Mouse (Mus musculus) midbrain, embryonic 13.5 days (tissue): ENCODE measurements around the gene Steap4. TPM values are rescaled to one million over a fixed set of nuclear protein-coding genes. Genes with fewer than 3 reads are reported as not detected.
"Not testable (repeated sequence)": the region's sequence is repeated elsewhere in the genome, so short reads cannot be mapped to it uniquely, and the experiment has no call there.

Experiments used
- ATAC-seq: fragments of 200-750 bp; cut with Nextera tagmentation; 2 replicates; pipeline ENCODE4 v1.8.0; 2017; ENCODE audit warnings: mild to moderate bottlenecking, moderate TSS enrichment, moderate library complexity
- H3K27ac ChIP-seq: fragments of 300-500 bp; sonication (generic); 2 replicates; pipeline ENCODE4 v1.5.1; 2015; ENCODE audit warnings: inconsistent platforms, mild to moderate bottlenecking, moderate library complexity
- H3K27me3 ChIP-seq: fragments of 300-500 bp; sonication (generic); 2 replicates; pipeline ENCODE4 v1.6.1; 2015; ENCODE audit warnings: mild to moderate bottlenecking, inconsistent platforms
- H3K36me3 ChIP-seq: fragments of 300-500 bp; sonication (generic); 2 replicates; pipeline ENCODE4 v1.6.1; 2015; ENCODE audit warnings: mild to moderate bottlenecking, inconsistent platforms
- H3K4me1 ChIP-seq: fragments of 300-500 bp; sonication (generic); replicated peaks from 2 replicates; pipeline ENCODE4 v1.6.1; 2015; ENCODE audit warnings: inconsistent platforms
- H3K4me2 ChIP-seq: fragments of 300-500 bp; sonication (generic); replicated peaks from 2 replicates; pipeline ENCODE4 v1.6.1; 2015; ENCODE audit warnings: moderate library complexity, mild to moderate bottlenecking, inconsistent platforms
- H3K4me3 ChIP-seq: fragments of 300-500 bp; sonication (generic); replicated peaks from 2 replicates; pipeline ENCODE4 v1.5.1; 2015; ENCODE audit warnings: mild to moderate bottlenecking, inconsistent platforms
- H3K9ac ChIP-seq: fragments of 300-500 bp; sonication (generic); replicated peaks from 2 replicates; pipeline ENCODE4 v1.6.1; 2015; ENCODE audit warnings: mild to moderate bottlenecking, inconsistent platforms
- H3K9me3 ChIP-seq: fragments of 300-500 bp; sonication (generic); 2 replicates; pipeline ENCODE4 v1.6.1; 2016; ENCODE audit warnings: mild to moderate bottlenecking, inconsistent platforms
- WGBS: fragments of 180-500 bp; shearing (Covaris S2); methylation state at CpG from one replicate; pipeline ENCODE4 v1.1.7; 2015; 5-methylcytosine and 5-hydroxymethylcytosine counted together
- polyA plus RNA-seq: library from polyadenylated mRNA; unstranded; fragments of >200 nt; fragmentation: Nextera tagmentation; extraction: Ambion mirVana; gene quantifications from 2 replicates; pipeline ENCODE4 v1.2.1, GENCODE M21; 2015

Gene Steap4
- polyA plus RNA-seq: 0.17 TPM in 1 of 2 replicates, not detected in the other

DNA sequence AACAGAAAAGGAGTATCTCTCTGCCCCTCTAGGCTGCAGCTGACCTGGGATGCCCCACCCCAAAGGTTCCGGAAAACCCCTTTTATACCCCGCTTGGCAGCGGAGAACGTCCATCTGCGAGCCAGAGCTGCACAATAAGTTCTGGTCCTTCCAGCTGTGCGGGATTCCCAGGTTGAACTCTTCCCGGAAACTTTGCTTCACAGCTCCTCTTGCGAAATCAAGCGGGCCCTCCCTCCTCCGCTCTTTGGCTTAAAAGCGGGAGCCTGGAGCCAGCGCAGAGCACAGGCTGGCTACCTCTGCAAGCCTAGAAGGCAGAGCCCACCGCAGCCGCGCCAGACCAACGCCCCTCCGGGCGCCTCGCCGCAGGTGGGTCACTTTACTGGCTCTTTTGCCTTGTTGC lies at the start of gene Steap4:
TSS of gene Steap4 (plus strand) at position 282 of the 400 bp plus-strand sequence.
- WGBS: 7% methylated on average over 20 of the region's 20 CpGs
- H3K27me3 ChIP-seq: no peaks in the 10 kb centered on the region
- no peak within 1 kb of the TSS for H3K27ac ChIP-seq
- H3K9ac ChIP-seq: peak within 1 kb of the TSS; percentile 49; the same call in 1 of the 2 replicates
- H3K4me1 ChIP-seq: peaks cover 7% of the 10 kb centered on the region
- no peaks in the 10 kb centered on the region for H3K9me3 ChIP-seq
- H3K36me3 ChIP-seq: no peaks in the 10 kb centered on the region
- 0 out of 2 replicates have a peak, but pooled peaks have one; percentile 30 for ATAC-seq
- peak within 1 kb of the TSS; percentile 55 for H3K4me2 ChIP-seq
- H3K4me3 ChIP-seq: peak within 1 kb of the TSS; percentile 27

DNA sequence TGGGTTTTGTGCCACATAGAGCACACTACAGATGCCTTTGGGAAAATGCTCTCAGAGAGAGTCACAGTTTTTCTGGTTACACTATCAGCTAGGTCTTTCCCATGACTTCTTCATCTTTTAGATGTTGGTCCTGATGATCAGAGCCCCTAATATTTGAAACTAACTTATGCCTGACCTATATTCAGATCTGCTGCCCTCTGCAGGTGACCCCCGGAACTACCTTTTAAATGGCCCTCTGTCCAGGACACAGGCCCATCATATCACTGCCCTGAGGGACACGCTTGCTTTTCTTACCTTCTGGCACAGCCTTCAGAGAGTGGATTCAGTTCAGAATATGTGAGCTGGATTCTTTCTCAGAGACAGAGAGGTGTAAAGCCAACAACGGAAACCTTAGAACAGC lies 48.3 kb upstream of the Steap4 start:
- no peak overlapping the region for H3K4me2 ChIP-seq
- no peak overlapping the region for H3K9ac ChIP-seq
- no peaks in the 10 kb centered on the region for H3K4me1 ChIP-seq
- ATAC-seq: no peak
- no peak overlapping the region for H3K27ac ChIP-seq
- WGBS: 73% methylated on average over 3 of the region's 3 CpGs
- no peaks in the 10 kb centered on the region for H3K27me3 ChIP-seq
- no peaks in the 10 kb centered on the region for H3K9me3 ChIP-seq
- H3K4me3 ChIP-seq: no peak overlapping the region
- no peaks in the 10 kb centered on the region for H3K36me3 ChIP-seq

DNA sequence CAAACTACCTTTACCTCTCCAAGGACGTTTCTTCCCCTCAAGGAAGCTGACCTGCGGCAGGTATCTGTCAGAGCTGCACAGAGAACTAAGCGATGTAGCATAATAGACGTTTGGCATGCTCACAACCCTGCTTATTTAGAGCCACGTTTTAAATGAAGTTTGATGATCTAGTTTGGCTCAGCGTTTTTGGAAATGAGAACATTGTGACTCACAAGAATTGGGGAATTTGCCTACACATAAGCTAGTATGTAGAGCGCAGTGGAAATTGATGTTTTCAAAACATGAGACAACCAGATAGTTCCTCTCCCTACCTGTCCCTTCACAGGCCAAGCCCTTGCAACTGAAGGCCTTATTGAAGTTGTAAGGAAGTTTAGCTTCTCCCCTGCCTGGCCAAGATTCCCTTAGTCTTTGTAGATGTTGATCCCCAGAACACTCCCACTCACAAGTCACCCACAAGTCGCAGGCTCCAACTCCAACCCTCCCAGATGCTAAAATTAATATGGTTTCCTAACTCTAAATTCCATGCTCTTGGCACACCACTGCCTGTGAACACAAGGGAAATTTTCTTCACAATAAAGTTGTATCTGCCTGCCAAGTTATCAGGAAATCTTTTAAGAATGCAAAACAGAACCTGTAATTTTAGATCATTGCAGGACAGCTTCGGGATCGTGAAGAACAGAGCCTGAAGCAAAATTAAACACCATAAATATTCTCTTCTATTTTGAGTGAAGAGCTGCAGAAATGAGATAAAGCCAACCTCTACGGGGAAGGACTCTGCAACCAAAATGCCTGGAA lies 42.6 kb upstream of the Steap4 start:
- Histone ChIP-seq H3K27ac (no peak overlapping the region), H3K27me3 (no peaks in the 10 kb centered on the region), H3K9me3 (no peaks in the 10 kb centered on the region), H3K4me1 (no peaks in the 10 kb centered on the region), H3K4me2 (no peak overlapping the region), H3K9ac (no peak overlapping the region), H3K36me3 (no peaks in the 10 kb centered on the region), H3K4me3 (no peak overlapping the region)
- ATAC-seq: no peak
- 86% methylated on average over 11 of the region's 11 CpGs for WGBS

DNA sequence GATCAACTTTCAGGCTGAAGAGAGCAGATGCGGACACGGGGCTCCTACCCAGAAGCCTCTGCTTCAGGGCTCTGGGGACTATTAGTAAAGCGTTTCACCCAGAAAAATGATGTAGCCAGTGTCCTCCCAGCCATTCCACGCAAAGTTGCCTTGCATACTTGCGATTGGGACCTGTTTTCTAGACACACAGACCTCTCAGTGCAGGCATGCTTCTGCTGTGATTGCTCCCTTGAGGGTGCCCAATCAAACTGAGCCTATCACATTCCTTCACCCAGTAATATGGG lies 42.0 kb upstream of the Steap4 start:
- Histone ChIP-seq H3K9ac (no peak overlapping the region), H3K4me2 (no peak overlapping the region), H3K4me3 (no peak overlapping the region), H3K9me3 (no peaks in the 10 kb centered on the region), H3K36me3 (no peaks in the 10 kb centered on the region), H3K27me3 (no peaks in the 10 kb centered on the region), H3K27ac (no peak overlapping the region), H3K4me1 (no peaks in the 10 kb centered on the region)
- no peak for ATAC-seq
- WGBS: 96% methylated on average over 5 of the region's 5 CpGs

DNA sequence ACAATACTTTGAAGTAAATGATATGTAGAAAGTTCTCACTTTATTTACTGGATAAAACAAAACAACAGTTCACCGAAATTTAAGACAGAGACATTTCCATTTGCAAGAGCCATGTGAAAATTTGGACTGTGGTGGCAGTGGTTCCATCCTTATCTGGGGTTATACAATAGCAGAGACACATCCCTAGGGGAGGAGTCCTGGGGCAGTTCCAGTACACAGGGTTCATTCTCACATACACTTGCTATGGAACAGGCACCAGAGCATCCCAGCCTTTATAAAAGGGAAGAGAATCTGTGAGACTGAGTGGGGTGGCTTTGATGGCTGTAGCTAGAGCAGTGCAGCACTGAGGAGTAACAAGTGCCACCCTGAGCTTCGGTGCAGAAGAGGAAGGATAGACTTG lies 40.6 kb upstream of the Steap4 start:
- Histone ChIP-seq H3K27ac (no peak overlapping the region), H3K4me2 (no peak overlapping the region), H3K4me1 (no peaks in the 10 kb centered on the region), H3K27me3 (no peaks in the 10 kb centered on the region), H3K9ac (no peak overlapping the region), H3K4me3 (no peak overlapping the region), H3K9me3 (no peaks in the 10 kb centered on the region), H3K36me3 (no peaks in the 10 kb centered on the region)
- no peak for ATAC-seq
- WGBS: 89% methylated on average over 2 of the region's 2 CpGs

DNA sequence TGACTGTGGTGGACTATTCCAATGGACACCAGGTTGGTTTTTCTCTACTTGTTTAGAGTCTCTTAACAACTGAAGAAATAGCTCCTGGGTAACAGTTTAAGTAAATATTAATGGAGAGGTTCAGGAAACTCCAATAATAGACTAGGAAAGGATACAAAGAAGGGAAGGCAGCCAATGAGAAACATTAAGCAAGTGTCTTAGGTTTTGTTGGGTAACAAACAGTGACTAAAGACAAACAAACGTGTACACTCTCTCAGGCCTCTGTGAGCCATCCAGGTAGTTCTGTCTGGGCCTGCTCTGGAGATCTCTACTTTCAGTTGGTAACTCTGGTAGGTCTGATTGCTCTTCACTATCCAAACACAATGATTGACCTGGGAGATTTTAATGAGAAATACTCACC lies 37.5 kb upstream of the Steap4 start:
- WGBS: 95% methylated on average over 1 of the region's 1 CpGs
- Histone ChIP-seq H3K4me1 (no peaks in the 10 kb centered on the region), H3K4me3 (no peak overlapping the region), H3K36me3 (no peaks in the 10 kb centered on the region), H3K9ac (no peak overlapping the region), H3K27ac (no peak overlapping the region), H3K9me3 (no peaks in the 10 kb centered on the region), H3K27me3 (no peaks in the 10 kb centered on the region), H3K4me2 (no peak overlapping the region)
- ATAC-seq: no peak

DNA sequence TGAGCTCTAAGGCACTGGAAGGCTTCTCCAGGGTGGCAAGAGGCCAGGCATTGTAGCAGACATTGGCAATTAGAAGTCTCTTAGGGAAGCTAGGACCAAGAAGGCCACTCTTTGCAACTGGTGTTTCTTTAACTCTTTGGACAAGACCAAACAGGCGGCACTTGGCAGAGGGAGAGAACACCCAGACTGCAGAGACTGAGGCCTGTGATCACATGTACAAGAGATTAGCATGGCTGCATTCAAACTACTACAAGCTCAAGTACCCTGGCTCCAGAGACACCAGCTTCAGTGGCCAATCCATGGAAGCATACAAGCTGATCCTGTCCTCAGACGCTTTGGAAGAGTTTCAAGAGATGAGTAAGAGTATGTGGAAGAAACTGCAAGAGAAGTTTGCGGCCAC lies 36.6 kb upstream of the Steap4 start:
- WGBS: 89% methylated on average over 3 of the region's 3 CpGs
- Histone ChIP-seq H3K27me3 (no peaks in the 10 kb centered on the region), H3K27ac (no peak overlapping the region), H3K4me3 (no peak overlapping the region), H3K36me3 (no peaks in the 10 kb centered on the region), H3K9me3 (no peaks in the 10 kb centered on the region), H3K4me1 (no peaks in the 10 kb centered on the region), H3K4me2 (no peak overlapping the region), H3K9ac (no peak overlapping the region)
- no peak for ATAC-seq

DNA sequence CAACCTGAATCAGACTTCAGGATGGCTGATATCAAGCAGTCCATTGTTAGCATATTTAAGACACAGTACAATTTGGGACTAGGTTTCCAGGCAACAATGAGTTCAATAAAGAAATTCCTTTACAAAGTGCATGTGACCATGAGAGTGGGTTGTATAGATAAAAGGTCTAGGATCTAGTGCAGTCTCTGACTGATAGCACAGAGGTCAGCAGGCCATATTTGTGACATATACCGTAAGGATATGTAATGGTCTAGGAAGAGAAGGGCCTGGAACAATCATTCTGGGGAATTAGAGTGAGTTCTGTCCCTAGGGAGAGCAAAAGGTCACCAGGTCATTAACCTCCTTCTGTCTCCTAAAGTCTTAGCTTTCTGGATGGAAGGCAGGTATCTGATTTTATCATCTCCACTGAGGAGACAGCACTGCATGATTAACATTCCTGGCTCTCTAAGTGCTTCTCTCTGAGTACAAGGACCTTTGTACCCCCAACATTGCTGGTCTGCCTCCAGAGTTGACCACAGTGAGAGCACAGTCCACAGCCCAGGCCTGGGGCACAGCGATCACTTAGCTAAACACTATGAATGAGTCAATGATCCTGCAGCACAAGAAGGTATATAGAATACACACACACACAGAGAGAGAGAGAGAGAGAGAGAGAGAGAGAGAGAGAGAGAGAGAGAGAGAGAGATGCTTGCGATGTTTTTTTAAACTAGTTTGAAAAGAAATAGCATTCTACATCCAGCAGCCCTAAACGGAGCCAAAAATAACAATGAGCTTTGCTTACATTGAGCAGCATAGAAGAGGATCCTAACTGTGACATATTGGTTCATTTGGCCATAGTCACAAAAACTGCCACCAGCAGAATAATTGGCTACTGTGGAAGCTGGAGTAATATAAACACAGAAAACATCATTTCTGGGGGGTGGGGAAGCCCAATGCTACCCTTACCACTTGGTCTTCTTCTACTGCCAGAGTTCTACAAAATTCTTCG lies 27.7 kb upstream of the Steap4 start:
- no peak overlapping the region for H3K4me3 ChIP-seq
- WGBS: 86% methylated on average over 5 of the region's 5 CpGs
- no peak for ATAC-seq

DNA sequence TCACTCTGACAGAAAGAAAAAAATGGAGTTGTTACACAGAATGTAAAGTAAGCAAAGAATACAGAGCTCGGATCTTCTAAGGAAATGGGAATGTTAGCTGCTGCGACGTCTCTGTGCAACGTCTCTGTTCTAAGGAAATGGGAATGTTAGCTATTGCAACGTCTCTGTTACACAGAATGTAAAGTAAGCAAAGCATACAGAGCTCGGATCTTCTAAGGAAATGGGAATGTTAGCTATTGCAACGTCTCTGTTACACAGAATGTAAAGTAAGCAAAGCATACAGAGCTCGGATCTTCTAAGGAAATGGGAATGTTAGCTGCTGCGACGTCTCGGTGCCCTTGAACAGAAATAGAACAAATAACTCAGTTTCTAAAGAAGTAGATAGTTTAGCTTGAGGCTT lies 26.8 kb upstream of the Steap4 start:
- not testable (repeated sequence) for H3K4me1 ChIP-seq, H3K27ac ChIP-seq, H3K9me3 ChIP-seq, H3K9ac ChIP-seq, H3K27me3 ChIP-seq, ATAC-seq, H3K4me3 ChIP-seq, H3K4me2 ChIP-seq, H3K36me3 ChIP-seq
- WGBS: 77% methylated on average over 11 of the region's 11 CpGs

More for the DNA sequence above, 27.7 kb upstream of the Steap4 start:
- Histone ChIP-seq H3K4me1 (no peaks in the 10 kb centered on the region), H3K27ac (no peak overlapping the region), H3K36me3 (no peaks in the 10 kb centered on the region), H3K4me2 (no peak overlapping the region), H3K27me3 (no peaks in the 10 kb centered on the region), H3K9ac (no peak overlapping the region), H3K9me3 (no peaks in the 10 kb centered on the region)

DNA sequence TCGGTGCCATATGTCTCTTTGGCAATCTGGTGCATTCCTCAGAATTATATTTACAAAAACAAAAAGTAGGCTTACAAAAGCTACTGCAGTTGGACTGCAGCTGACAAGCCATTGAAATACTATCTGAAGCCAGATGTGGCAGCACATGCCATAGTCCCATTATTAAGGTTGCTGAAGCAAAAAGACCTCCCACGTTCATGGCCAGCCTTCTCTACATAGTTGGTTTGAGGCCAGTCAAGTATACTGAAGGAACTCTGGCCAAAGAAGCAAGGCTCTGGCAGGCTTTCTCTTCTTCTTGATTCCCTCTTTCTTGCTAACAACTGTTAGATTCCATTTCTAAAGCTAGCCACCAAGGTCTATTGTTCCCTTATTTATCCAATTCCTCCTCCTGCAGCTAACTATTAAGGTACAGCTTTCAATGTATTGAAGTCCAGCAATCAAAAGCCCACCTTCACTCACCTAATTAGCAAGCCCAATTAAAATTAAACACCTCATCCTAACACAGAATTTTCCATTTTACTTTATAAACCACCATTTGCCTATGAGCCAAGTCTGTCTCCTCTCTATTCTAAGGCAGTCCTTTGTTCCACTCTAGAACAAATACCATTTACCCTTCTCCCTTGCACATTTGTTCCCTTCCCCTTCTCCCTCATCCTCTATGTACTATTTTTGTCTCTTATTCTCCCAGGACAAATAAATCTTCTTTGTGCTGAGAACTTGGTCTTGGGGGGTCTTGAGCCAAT lies 26.2 kb upstream of the Steap4 start:
- no peak overlapping the region for H3K27ac ChIP-seq
- no peaks in the 10 kb centered on the region for H3K9me3 ChIP-seq
- H3K4me1 ChIP-seq: no peaks in the 10 kb centered on the region
- H3K36me3 ChIP-seq: no peaks in the 10 kb centered on the region
- no peak overlapping the region for H3K4me2 ChIP-seq
- H3K9ac ChIP-seq: no peak overlapping the region
- no peaks in the 10 kb centered on the region for H3K27me3 ChIP-seq
- H3K4me3 ChIP-seq: no peak overlapping the region
- ATAC-seq: no peak
- 64% methylated on average over 2 of the region's 2 CpGs for WGBS

DNA sequence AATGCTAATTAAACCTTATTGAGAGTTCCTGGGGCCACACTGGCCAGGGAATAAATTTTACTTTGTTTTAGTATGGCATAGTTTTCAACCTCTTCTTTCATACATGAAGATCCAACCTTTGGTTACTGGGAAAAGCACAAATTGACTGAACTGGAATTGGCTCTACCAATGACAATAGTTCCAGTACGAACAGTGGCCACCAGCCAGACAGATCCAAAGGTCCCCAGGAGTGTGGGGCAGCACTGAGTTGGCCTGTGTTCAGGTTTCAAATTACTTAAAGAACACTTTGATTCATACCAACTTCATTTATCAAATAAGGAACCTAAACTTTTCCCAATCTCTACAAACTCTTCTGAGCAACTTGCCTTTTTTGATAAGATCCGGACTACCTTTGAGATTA lies 5.4 kb upstream of the Steap4 start:
- no peaks in the 10 kb centered on the region for H3K9me3 ChIP-seq
- no peak for ATAC-seq
- H3K4me1 ChIP-seq: peaks cover under 1% of the 10 kb centered on the region; the same call in 1 of the 2 replicates
- 85% methylated on average over 2 of the region's 2 CpGs for WGBS
- no peak overlapping the region for H3K4me2 ChIP-seq
- H3K9ac ChIP-seq: no peak overlapping the region
- no peaks in the 10 kb centered on the region for H3K36me3 ChIP-seq
- no peak overlapping the region for H3K4me3 ChIP-seq
- H3K27ac ChIP-seq: no peak overlapping the region
- H3K27me3 ChIP-seq: no peaks in the 10 kb centered on the region
